Mouse (Mus musculus) liver, embryonic 13.5 days (tissue): ENCODE measurements around the gene Wnt9b. TPM values are rescaled to one million over a fixed set of nuclear protein-coding genes. Genes with fewer than 3 reads are reported as not detected.

Experiments used
- ATAC-seq: fragments of 200-750 bp; cut with Nextera tagmentation; 2 replicates; pipeline ENCODE4 v1.8.0; 2017; ENCODE audit warnings: low read depth, mild to moderate bottlenecking, moderate number of reproducible peaks, moderate library complexity
- DNase-seq: peaks from one replicate; pipeline ENCODE4 v3.0.0; 2022
- H3K27ac ChIP-seq: fragments of 300-500 bp; sonication (generic); 2 replicates; pipeline ENCODE4 v1.5.1; 2015; ENCODE audit warnings: moderate library complexity, mild to moderate bottlenecking, inconsistent platforms
- H3K27me3 ChIP-seq: fragments of 300-500 bp; sonication (generic); 2 replicates; pipeline ENCODE4 v1.6.1; 2015; ENCODE audit warnings: mild to moderate bottlenecking, inconsistent platforms
- H3K36me3 ChIP-seq: fragments of 300-500 bp; sonication (generic); 2 replicates; pipeline ENCODE4 v1.6.1; 2015; ENCODE audit warnings: mild to moderate bottlenecking, inconsistent platforms
- H3K4me1 ChIP-seq: fragments of 300-500 bp; sonication (generic); replicated peaks from 2 replicates; pipeline ENCODE4 v1.6.1; 2015; ENCODE audit warnings: inconsistent platforms
- H3K4me2 ChIP-seq: fragments of 300-500 bp; sonication (generic); 2 replicates; pipeline ENCODE4 v1.6.1; 2015; ENCODE audit warnings: inconsistent platforms, mild to moderate bottlenecking, moderate library complexity
- H3K4me3 ChIP-seq: fragments of 300-500 bp; sonication (generic); replicated peaks from 2 replicates; pipeline ENCODE4 v1.5.1; 2015; ENCODE audit warnings: mild to moderate bottlenecking, inconsistent platforms
- H3K9ac ChIP-seq: fragments of 300-500 bp; sonication (generic); 2 replicates; pipeline ENCODE4 v1.6.1; 2015; ENCODE audit warnings: mild to moderate bottlenecking, inconsistent platforms
- H3K9me3 ChIP-seq: fragments of 300-500 bp; sonication (generic); replicated peaks from 2 replicates; pipeline ENCODE4 v1.6.1; 2016; ENCODE audit warnings: inconsistent platforms
- WGBS: fragments of 180-500 bp; shearing (Covaris S2); methylation state at CpG from one replicate; pipeline ENCODE4 v1.1.7; 2015; ENCODE audit not compliant: insufficient replicate concordance; 5-methylcytosine and 5-hydroxymethylcytosine counted together
- polyA plus RNA-seq: library from polyadenylated mRNA; unstranded; fragments of >200 nt; fragmentation: Nextera tagmentation; extraction: Ambion mirVana; gene quantifications from 2 replicates; pipeline ENCODE4 v1.2.1, GENCODE M21; 2015

The Wnt9b gene
- polyA plus RNA-seq, 1 experiment from 2014 or later: 0.02 TPM

DNA sequence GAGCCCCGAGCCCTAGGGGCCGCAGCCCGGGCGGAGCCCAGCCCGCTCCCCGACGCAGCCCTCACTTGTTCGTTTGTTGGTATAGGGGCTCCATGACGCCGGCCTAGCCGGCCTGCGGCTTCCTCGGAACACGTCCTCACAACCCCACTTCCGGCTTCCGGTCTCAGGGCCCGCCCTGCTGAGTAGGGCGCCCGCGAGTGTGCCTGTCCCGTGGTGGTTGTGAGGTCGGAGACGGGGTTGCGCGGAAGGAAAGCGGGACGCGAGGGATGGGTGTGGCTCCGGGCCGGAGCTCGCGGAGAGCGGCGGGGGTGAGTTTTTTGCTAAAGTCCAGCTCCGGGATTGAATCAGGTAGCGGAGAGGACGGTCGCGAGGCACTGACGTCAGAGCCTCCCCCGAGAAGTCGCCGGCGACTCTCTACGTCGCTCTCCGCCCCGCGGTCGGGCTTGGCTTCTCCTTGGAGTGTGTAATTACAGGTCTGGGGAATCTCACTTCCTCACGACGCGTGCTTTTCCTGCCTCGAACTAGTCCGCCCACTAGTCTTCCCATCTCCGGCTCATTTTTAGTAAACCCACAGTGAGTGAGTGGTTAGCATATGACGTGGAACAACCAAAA is 52.0 kb downstream of the Wnt9b start, which contains the start of gene Gosr2:
TSS of gene Gosr2 (minus strand) at position 334 of the 612 bp plus-strand sequence.
- peak within 1 kb of the TSS; percentile 94 for H3K4me3 ChIP-seq
- H3K4me1 ChIP-seq: peaks cover 21% of the 10 kb centered on the region
- ATAC-seq (peak; percentile 96), DNase-seq (peak; percentile 77)
- H3K36me3 ChIP-seq: 0 out of 2 replicates have a peak, but pooled peaks cover 3% of the 10 kb centered on the region
- WGBS: under 1% methylated on average over 57 of the region's 57 CpGs
- H3K4me2 ChIP-seq: peak within 1 kb of the TSS; percentile 79
- peak within 1 kb of the TSS; percentile 85 for H3K27ac ChIP-seq
- H3K9ac ChIP-seq: peak within 1 kb of the TSS; percentile 89
- no peaks in the 10 kb centered on the region for H3K9me3 ChIP-seq
- H3K27me3 ChIP-seq: no peaks in the 10 kb centered on the region

DNA sequence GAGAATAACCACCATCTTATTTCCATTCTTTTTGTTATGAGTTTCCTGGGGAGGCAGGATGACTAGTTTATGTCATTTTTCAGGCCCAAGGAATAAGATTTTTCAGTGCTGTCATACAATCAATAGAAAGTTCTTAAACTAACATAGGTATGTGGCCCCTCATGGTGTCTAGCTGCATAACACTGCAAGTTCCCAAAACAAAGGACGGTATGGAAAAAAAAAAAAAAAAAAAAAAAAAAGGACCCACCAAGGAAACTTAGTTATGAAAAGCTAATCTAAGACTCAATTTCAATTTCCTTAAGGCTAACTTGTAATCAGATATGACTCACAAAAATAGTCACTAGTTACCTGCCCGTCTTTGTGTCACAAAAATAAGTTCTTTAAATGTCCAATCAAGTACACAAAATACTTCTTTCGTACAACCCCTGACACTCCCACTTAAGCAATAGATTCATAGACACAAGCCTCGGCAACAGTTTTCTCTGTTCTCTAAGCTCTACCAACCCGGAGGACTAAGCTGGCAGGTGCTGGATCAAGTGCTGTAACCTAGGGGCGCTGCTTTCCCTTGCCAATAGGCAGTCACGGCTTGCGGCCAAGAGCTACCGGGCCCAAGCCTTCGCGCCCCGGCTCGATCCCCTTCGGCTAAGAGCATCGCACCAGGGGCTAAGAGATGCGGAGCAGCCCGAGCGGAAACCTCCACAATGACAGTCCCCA is 52.6 kb downstream of the Wnt9b start:
- H3K36me3 ChIP-seq: 0 out of 2 replicates have a peak, but pooled peaks cover 3% of the 10 kb centered on the region
- peak overlapping the region; percentile 94 for H3K4me3 ChIP-seq
- H3K4me2 ChIP-seq: peak overlapping the region; percentile 79
- H3K27ac ChIP-seq: peak overlapping the region; percentile 85
- under 1% methylated on average over 18 of the region's 18 CpGs for WGBS
- no peaks in the 10 kb centered on the region for H3K27me3 ChIP-seq
- H3K4me1 ChIP-seq: peaks cover 21% of the 10 kb centered on the region
- peak overlapping the region; percentile 89 for H3K9ac ChIP-seq
- H3K9me3 ChIP-seq: no peaks in the 10 kb centered on the region
- DNase-seq: no peak
- ATAC-seq: peak; percentile 59

DNA sequence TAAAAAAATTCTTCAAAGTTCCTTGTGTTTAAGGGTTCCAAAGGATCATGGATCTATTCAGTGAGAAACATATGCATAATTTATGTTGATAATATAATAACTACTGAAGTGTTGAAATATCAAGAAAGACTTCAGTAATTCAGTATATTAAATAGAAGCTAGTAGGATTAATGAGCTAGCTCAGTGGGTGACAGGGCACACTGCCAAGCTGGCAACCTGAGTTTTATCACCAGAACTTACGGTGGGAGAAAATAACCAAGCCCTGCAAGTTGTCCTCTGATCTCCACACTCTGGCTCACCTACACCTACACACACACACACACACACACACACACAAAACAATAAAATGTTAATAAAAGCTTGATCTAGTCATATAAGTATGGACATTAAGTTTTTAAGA is 56.4 kb downstream of the Wnt9b start:
- Histone ChIP-seq H3K27ac (no peak overlapping the region), H3K9ac (no peak overlapping the region), H3K36me3 (0 out of 2 replicates have a peak, but pooled peaks cover 7% of the 10 kb centered on the region), H3K4me2 (no peak overlapping the region), H3K4me1 (peaks cover 34% of the 10 kb centered on the region), H3K4me3 (no peak overlapping the region), H3K27me3 (no peaks in the 10 kb centered on the region), H3K9me3 (no peaks in the 10 kb centered on the region)
- 57% methylated on average over 1 of the region's 1 CpGs for WGBS
- no peak for DNase-seq
- no peak for ATAC-seq

DNA sequence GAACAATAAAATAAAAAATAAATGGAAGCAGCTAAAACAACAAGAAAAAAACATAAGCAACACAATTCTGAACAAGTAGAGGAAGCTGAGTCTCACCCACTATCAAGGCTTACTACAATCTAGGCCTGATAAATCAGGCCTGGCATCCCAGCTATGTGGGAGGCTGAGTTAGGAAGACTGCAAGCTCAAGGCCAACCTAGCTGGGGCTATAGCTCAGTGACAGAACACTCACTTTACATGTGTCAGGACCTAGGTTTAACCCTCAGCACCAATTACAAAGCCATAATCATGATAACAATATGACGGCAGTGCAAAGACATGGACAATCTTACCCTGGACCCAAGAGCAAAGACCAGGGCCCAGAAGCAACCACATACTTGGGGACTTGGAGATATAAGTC is 58.6 kb downstream of the Wnt9b start:
- Histone ChIP-seq H3K27me3 (no peaks in the 10 kb centered on the region), H3K4me3 (no peak overlapping the region), H3K9ac (no peak overlapping the region), H3K9me3 (no peaks in the 10 kb centered on the region), H3K4me1 (peaks cover 24% of the 10 kb centered on the region), H3K27ac (no peak overlapping the region), H3K36me3 (peaks cover 26% of the 10 kb centered on the region), H3K4me2 (no peak overlapping the region)
- ATAC-seq: no peak
- no peak for DNase-seq
- WGBS: 82% methylated on average over 1 of the region's 1 CpGs

DNA sequence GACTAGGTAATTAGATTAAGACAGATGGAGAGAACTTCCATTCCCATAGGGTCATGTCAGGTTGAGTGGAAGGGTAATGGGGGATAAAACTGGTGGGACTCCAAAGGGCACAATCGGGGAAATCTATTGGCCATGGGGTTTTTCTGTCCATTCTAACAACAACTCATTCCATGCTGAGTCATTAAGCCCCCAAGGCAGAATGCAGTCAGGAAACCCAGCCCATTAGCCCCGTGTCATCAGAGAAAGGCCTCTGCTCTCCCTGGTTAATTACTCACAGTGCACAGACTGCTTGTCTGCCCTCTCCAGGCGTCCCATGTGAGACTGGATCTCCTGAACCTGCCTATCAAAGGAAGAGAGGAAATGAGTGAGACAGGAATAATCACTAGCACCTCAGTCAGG is 60.6 kb downstream of the Wnt9b start:
- Histone ChIP-seq H3K9ac (no peak overlapping the region), H3K4me3 (no peak overlapping the region), H3K4me2 (no peak overlapping the region), H3K27me3 (no peaks in the 10 kb centered on the region), H3K27ac (no peak overlapping the region; the same call in 1 of the 2 replicates), H3K36me3 (peaks cover 44% of the 10 kb centered on the region), H3K9me3 (no peaks in the 10 kb centered on the region), H3K4me1 (peaks cover 20% of the 10 kb centered on the region)
- DNase-seq (no peak), ATAC-seq (no peak)
- WGBS: 24% methylated on average over 3 of the region's 3 CpGs

DNA sequence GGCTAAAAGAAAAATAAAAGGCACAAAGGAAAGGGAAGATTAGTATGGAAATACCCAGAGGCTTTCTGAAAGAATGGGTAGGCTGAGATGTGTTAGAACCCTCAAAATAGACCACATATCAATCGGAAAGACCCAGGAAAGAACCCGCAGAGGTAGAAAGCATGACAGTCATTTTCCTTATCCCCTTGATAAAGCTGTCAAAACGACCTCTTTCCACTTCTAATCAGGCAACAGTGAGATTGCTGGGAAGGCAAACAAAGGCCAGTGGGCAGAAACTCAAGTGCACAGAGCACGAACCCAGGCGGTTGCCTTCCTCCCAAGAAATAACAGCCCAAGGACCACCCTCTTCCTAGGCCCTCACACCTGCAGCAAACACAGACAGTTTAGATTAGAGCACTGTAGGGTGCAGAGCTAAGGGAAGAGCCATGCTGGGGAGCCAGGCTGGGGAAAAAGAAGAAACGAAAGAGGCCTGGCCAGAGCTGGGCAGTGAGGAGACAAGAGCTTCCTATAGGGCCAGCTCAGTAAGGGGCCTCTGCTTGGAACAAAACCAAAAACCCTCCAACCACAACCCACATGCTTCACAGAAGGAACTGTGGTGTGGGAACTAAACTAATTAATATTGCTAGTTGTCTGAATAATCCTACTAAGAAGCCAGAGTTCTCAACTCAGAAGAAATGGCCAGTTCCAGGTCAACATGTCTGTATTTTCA is 61.2 kb downstream of the Wnt9b start:
- no peaks in the 10 kb centered on the region for H3K9me3 ChIP-seq
- H3K4me2 ChIP-seq: no peak overlapping the region
- WGBS: 54% methylated on average over 6 of the region's 6 CpGs
- ATAC-seq (no peak), DNase-seq (no peak)
- H3K4me1 ChIP-seq: peaks cover 20% of the 10 kb centered on the region
- no peak overlapping the region for H3K27ac ChIP-seq
- no peaks in the 10 kb centered on the region for H3K27me3 ChIP-seq
- H3K36me3 ChIP-seq: peaks cover 48% of the 10 kb centered on the region
- no peak overlapping the region for H3K9ac ChIP-seq
- no peak overlapping the region for H3K4me3 ChIP-seq

DNA sequence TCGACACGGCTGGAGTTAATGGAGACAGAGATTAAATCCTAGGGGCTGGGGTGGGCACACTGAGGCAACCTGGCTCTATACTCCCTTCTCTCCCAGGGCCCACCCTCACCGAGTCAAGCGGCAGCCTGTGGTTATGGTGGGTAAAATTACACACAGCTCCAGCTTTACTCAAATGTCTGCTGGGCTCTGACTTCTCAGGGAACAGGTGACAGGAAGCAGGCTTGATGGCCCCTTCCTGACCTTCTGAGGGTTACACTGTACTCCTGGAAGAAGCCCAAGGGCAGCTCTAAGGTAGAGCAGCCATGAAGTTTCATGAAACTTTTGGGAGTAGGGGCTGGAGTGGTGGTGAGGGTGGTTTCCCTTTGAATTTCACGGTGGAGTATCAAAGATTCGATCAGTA is 62.9 kb downstream of the Wnt9b start:
- Histone ChIP-seq H3K4me1 (peaks cover 20% of the 10 kb centered on the region), H3K27ac (no peak overlapping the region), H3K9me3 (no peaks in the 10 kb centered on the region), H3K9ac (no peak overlapping the region), H3K27me3 (no peaks in the 10 kb centered on the region), H3K4me3 (no peak overlapping the region), H3K36me3 (peaks cover 65% of the 10 kb centered on the region), H3K4me2 (no peak overlapping the region)
- ATAC-seq: no peak
- DNase-seq: no peak
- WGBS: 78% methylated on average over 6 of the region's 6 CpGs

DNA sequence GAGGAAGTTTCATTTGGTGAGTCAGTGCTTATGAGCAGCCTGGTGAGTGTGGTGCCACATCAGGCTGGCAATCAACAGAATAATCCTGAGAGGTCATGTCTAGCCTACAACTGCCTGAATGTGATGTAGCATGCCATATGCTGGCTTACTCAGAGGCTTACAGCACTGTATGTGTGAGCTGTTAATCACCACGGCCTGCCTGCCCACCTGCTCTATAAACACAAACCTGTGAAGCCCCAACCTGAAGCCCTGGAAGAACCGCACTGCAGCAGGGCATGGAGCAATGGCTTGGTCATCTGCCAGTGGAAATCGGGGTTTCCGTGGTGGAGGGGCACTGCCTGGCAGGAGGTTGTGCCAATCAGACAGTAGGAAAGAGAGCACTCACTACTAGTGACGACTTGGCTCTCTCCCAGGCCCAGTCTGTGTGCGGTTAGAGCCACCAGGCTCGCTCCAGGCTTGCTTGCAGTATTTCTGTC is 64.3 kb downstream of the Wnt9b start:
- no peak overlapping the region for H3K9ac ChIP-seq
- peaks cover 18% of the 10 kb centered on the region for H3K4me1 ChIP-seq
- H3K9me3 ChIP-seq: no peaks in the 10 kb centered on the region
- H3K27me3 ChIP-seq: no peaks in the 10 kb centered on the region
- WGBS: 81% methylated on average over 7 of the region's 7 CpGs
- no peak overlapping the region for H3K27ac ChIP-seq
- no peak overlapping the region for H3K4me3 ChIP-seq
- H3K4me2 ChIP-seq: no peak overlapping the region
- no peak for DNase-seq
- H3K36me3 ChIP-seq: peaks cover 79% of the 10 kb centered on the region
- ATAC-seq: no peak

DNA sequence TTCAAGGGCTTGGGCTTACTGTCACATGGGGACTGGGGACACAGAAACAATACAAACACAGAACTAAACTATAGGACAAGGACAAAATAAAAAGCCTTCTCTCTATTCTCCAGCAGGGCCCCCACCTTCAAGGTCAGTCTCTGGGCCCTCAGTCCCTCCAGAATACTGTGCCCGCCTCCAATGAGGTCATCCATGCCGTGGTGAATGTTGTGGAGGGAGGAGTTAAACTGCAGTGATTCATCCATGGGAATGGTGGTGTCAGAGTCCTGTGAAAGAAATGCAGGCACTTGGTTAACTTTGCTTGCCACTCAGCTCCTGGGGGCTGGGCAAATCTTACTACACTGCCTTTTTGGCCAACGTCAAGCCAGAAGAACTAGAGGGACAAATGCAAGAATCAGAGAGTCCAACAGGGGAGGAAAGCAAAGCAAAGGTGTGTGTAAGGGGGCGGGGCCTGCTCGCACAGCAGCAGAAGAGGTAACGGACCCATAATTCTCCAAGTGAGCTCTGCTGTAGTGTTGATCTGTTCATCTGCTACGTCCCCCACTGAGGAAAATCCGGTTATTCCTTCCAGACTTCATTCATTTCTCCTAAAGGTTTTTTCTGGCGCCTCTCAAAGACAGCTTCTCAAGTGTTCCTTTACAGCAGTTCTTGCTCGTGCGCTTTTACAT is 65.8 kb downstream of the Wnt9b start:
- H3K27me3 ChIP-seq: no peaks in the 10 kb centered on the region
- no peaks in the 10 kb centered on the region for H3K9me3 ChIP-seq
- peaks cover 3% of the 10 kb centered on the region for H3K4me1 ChIP-seq
- DNase-seq (no peak), ATAC-seq (no peak)
- H3K9ac ChIP-seq: no peak overlapping the region
- peaks cover 92% of the 10 kb centered on the region for H3K36me3 ChIP-seq
- no peak overlapping the region for H3K27ac ChIP-seq
- H3K4me3 ChIP-seq: no peak overlapping the region
- no peak overlapping the region for H3K4me2 ChIP-seq
- 77% methylated on average over 11 of the region's 11 CpGs for WGBS
